Mouse (Mus musculus): ENCODE measurements around the gene Rasgef1b.
A peak's percentile ranks its signal among the peaks of the same experiment; 100 is the strongest.

Gene Rasgef1b

GRCm38 (mm10) chr5:99440109-99440508 lies 288.8 kb downstream of the Rasgef1b start:
- DNase-seq = no peak

GRCm38 (mm10) chr5:99438526-99438925 lies 290.3 kb downstream of the Rasgef1b start:
- peak; percentile 20 for DNase-seq

GRCm38 (mm10) chr5:99434226-99434625 lies 294.6 kb downstream of the Rasgef1b start:
- no peak for DNase-seq

- no peak for DNase-seq
These were observed 296.4 kb downstream of the Rasgef1b start for GRCm38 (mm10) chr5:99432471-99432870.

- DNase-seq = no peak
These were observed 299.6 kb downstream of the Rasgef1b start for GRCm38 (mm10) chr5:99429273-99429672.

GRCm38 (mm10) chr5:99428648-99429047 lies 300.2 kb downstream of the Rasgef1b start:
- no peak for DNase-seq

GRCm38 (mm10) chr5:99423271-99423670 lies 305.6 kb downstream of the Rasgef1b start:
- DNase-seq = peak; percentile 19

- no peak for DNase-seq
These were observed 306.0 kb downstream of the Rasgef1b start for GRCm38 (mm10) chr5:99422856-99423255.

- DNase-seq = no peak
These were observed 306.8 kb downstream of the Rasgef1b start for GRCm38 (mm10) chr5:99422092-99422491.

- no peak for DNase-seq
These were observed 309.0 kb downstream of the Rasgef1b start for GRCm38 (mm10) chr5:99419872-99420271.

- DNase-seq = peak; percentile 17
These were observed 312.0 kb downstream of the Rasgef1b start for GRCm38 (mm10) chr5:99416902-99417301.

GRCm38 (mm10) chr5:99415676-99416075 lies 313.2 kb downstream of the Rasgef1b start:
- DNase-seq = no peak

- no peak for DNase-seq
These were observed 313.8 kb downstream of the Rasgef1b start for GRCm38 (mm10) chr5:99415049-99415448.

- no peak for DNase-seq
These were observed 314.6 kb downstream of the Rasgef1b start for GRCm38 (mm10) chr5:99414293-99414692.

- DNase-seq = no peak
These were observed 315.0 kb downstream of the Rasgef1b start for GRCm38 (mm10) chr5:99413851-99414250.

GRCm38 (mm10) chr5:99413391-99413790 lies 315.5 kb downstream of the Rasgef1b start:
- no peak for DNase-seq

GRCm38 (mm10) chr5:99404403-99405170 lies 324.3 kb downstream of the Rasgef1b start:
- no peak for DNase-seq

GRCm38 (mm10) chr5:99403325-99403724 lies 325.5 kb downstream of the Rasgef1b start:
- DNase-seq = no peak

GRCm38 (mm10) chr5:99402784-99403183 lies 326.1 kb downstream of the Rasgef1b start:
- no peak for DNase-seq

- DNase-seq = no peak
These were observed 326.6 kb downstream of the Rasgef1b start for GRCm38 (mm10) chr5:99402297-99402696.

- no peak for DNase-seq
These were observed 328.8 kb downstream of the Rasgef1b start for GRCm38 (mm10) chr5:99399855-99400626.

- peak; percentile 57 for DNase-seq
These were observed 330.3 kb downstream of the Rasgef1b start for GRCm38 (mm10) chr5:99398472-99399070.

- DNase-seq = no peak
These were observed 334.3 kb downstream of the Rasgef1b start for GRCm38 (mm10) chr5:99394578-99394977.

- DNase-seq = no peak
These were observed 337.3 kb downstream of the Rasgef1b start for GRCm38 (mm10) chr5:99391525-99391924.
